Mouse (Mus musculus) bone marrow, adult 2 months (tissue): Measurements from ENCODE around the gene Rnf208. TPM values are rescaled to one million over a fixed set of nuclear protein-coding genes. Genes with fewer than 3 reads are reported as not detected.
A peak's percentile ranks its signal among the peaks of the same experiment; 100 is the strongest.

Experiments used
- H3K27ac ChIP-seq: fragments of 200-500 bp; 2 replicates; pipeline ENCODE4 v1.5.1; 2012; ENCODE audit warnings: low read depth, mild to moderate bottlenecking, control low read depth, inconsistent platforms, low read length; ENCODE audit not compliant: control insufficient read depth, poor library complexity, insufficient read depth
- H3K4me1 ChIP-seq: fragments of 200-500 bp; 2 replicates; pipeline ENCODE4 v1.6.1; 2011; ENCODE audit warnings: low read length; ENCODE audit not compliant: control insufficient read depth, insufficient read depth
- H3K4me3 ChIP-seq: fragments of 200-500 bp; replicated peaks from 2 replicates; pipeline ENCODE3; 2011; ENCODE audit warnings: mild to moderate bottlenecking, low read depth, low read length, control low read depth; ENCODE audit not compliant: control insufficient read depth
- CTCF ChIP-seq: fragments of 200-500 bp; IDR thresholded peaks from 2 replicates; pipeline ENCODE4 v1.5.1; 2011; ENCODE audit warnings: low read length, control low read depth; ENCODE audit not compliant: control insufficient read depth, insufficient read depth
- POLR2A ChIP-seq: fragments of 200-500 bp; IDR thresholded peaks from 2 replicates; pipeline ENCODE4 v1.6.1; 2011; ENCODE audit warnings: low read depth, mild to moderate bottlenecking, control low read depth, low read length, borderline replicate concordance; ENCODE audit not compliant: control insufficient read depth
- WGBS: fragments of 180-500 bp; shearing (Covaris S2); methylation state at CpG from one replicate; pipeline ENCODE4 v1.1.7; 2018; 5-methylcytosine and 5-hydroxymethylcytosine counted together
- polyA plus RNA-seq: library from polyadenylated mRNA; stranded (reverse); fragments of >200 nt; gene quantifications from 2 replicates; pipeline ENCODE4 v1.2.4, GENCODE M21; 2011; ENCODE audit warnings: low replicate concordance; ENCODE audit not compliant: missing spikeins, insufficient read depth, insufficient read length

The Rnf208 gene
- polyA plus RNA-seq, 1 experiment = 3.1 TPM

DNA sequence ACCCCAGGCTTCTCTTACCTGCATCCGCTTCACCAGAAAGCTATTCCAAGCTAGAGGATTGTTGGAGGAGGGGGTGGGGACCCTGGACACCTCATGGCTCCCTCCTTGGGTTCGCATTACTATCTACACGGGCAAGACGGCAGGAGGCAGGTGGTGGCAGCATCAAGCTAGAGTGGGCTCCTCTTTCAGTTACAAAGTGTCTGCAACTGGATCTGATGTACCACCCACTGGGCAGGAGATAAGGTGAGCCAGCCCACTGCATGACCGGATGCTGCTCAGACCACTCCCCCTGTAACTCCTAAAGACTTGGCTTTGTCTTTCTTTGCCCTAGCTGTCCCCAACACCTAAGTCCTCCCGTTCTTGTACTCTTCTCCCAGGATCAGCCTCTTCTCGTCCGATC, 5.4 kb upstream of the Rnf208 start, which contains the start of gene Rnf224:
Rnf224 (minus strand) TSS at position 174 of the 400 bp plus-strand sequence.
- WGBS = 77% methylated on average over 8 of the region's 8 CpGs
- TF ChIP-seq CTCF (no peak), POLR2A (no peak)
- Histone ChIP-seq H3K4me1 (peaks cover 2% of the 10 kb centered on the region), H3K4me3 (no peak within 1 kb of the TSS), H3K27ac (no peak within 1 kb of the TSS)

DNA sequence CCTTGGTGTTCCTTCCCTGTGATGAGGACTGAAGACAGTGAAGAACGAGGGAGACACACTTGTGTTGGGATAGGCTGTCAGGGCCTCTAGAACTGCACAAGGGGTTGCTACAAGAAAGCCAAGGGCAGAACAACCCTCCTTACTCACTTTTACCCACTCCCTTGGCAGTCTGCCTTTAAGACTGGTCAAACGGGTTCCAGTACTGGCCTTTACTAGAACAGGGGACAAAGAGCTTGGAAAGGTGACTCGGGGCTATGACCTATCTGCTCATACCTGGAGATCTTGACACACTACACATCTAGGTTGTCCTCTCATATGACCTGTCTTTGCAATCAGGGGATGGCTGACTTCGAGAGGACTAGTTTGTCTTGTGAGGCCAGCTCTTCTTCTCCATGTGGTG, 4.5 kb upstream of the Rnf208 start:
- WGBS = 67% methylated on average over 4 of the region's 4 CpGs
- TF ChIP-seq POLR2A (no peak), CTCF (no peak)
- Histone ChIP-seq H3K4me1 (peaks cover 2% of the 10 kb centered on the region), H3K27ac (no peak overlapping the region), H3K4me3 (no peak overlapping the region)

DNA sequence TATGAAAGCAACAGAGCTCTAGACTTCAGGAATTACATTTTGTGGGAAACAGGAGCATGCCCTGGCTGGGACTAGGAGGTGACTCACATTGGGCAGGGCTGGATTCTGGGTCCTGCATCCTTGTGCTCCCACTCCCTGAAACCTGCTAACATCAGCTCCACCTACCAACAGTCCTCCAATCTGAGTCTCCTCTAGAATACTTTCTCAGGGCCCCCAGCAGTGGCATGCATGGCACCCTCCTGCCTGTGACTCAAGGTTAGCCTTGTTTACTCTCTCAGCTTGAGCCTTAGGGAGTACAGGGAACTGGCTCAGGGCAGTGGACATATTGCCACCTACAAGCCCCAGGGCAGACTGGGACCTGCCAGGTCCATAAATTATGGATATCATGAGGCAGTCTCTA, 3.9 kb upstream of the Rnf208 start:
- Histone ChIP-seq H3K27ac (no peak overlapping the region), H3K4me3 (no peak overlapping the region), H3K4me1 (peaks cover 2% of the 10 kb centered on the region)
- TF ChIP-seq CTCF (no peak), POLR2A (no peak)

- TF ChIP-seq POLR2A (no peak), CTCF (no peak)
- Histone ChIP-seq H3K27ac (no peak overlapping the region), H3K4me1 (peaks cover 2% of the 10 kb centered on the region), H3K4me3 (no peak overlapping the region)
- 83% methylated on average over 3 of the region's 3 CpGs for WGBS
These were observed 2.3 kb upstream of the Rnf208 start for GRCm38 (mm10) chr2:25239766-25240165.

GRCm38 (mm10) chr2:25240310-25240709, 1.7 kb upstream of the Rnf208 start:
- H3K27ac ChIP-seq = no peak overlapping the region
- H3K4me3 ChIP-seq = no peak overlapping the region
- 57% methylated on average over 8 of the region's 8 CpGs for WGBS
- TF ChIP-seq POLR2A = no peak
- TF ChIP-seq CTCF = no peak
- peaks cover 2% of the 10 kb centered on the region for H3K4me1 ChIP-seq

DNA sequence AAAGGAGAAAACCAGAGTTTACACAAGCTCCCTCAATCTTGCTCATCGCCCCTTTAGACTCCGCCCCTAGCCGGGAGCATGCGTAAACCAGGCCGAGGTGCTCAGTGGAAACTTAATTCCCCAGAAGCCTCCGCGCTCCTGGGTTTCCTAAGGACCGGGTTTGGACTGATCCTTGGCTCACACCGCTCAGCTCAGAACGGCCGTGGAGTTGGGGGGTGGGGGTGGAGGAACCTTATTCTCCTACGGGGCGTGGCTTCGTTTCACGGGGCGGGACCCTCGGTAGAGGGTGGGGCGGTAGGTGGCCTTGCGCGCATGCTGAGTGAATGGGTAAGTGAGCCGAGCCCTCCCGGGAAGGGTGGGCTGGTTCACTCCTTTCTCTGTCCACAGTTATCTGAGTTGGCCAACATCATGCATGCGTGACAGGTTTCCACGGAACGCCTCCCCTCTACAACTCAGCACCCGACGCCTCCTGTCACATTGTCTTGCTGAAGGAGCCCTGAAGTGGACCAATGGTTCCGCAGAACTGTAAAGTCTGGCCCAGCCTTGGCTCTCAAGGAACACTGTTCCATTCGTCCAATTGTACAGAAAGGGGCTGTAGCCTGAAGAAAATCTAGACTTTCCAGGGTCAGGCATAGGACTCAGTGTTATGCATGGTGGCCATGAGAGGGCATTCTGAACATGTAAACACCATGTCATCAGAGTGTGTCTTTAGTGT, 1.2 kb upstream of the Rnf208 start:
- H3K27ac ChIP-seq = no peak overlapping the region; the same call in 1 of the 2 replicates
- 2% methylated on average over 29 of the region's 29 CpGs for WGBS
- no peak for TF ChIP-seq POLR2A
- no peak for TF ChIP-seq CTCF

GRCm38 (mm10) chr2:25241438-25241775, 648 bp upstream of the Rnf208 start:
- 23% methylated on average over 6 of the region's 6 CpGs for WGBS

More for the DNA sequence above, 1.2 kb upstream of the Rnf208 start:
- Histone ChIP-seq H3K4me1 (peaks cover 2% of the 10 kb centered on the region), H3K4me3 (peak overlapping the region; percentile 51)

DNA sequence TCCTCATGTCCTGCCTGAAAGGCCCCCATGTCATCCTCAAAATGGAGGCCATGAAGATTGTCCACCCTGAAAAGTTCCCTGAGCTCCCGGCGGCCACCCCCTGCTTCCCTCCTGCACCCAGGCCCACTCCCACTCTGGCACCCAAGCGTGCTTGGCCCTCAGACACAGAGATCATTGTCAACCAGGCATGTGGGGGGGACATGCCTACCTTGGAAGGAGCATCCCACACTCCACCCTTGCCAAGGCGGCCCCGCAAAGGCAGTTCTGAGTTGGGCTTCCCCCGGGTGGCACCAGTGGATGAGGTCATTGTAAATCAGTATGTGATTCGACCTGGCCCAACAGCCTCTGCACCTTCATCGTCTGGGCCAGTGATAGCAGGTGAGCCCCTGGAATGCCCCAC, 1.3 kb downstream of the Rnf208 start:
- WGBS = 81% methylated on average over 8 of the region's 8 CpGs
- H3K27ac ChIP-seq = no peak overlapping the region
- TF ChIP-seq CTCF (no peak), POLR2A (no peak)
- no peak overlapping the region for H3K4me3 ChIP-seq
- H3K4me1 ChIP-seq = peaks cover 2% of the 10 kb centered on the region

More at GRCm38 (mm10) chr2:25241438-25241775, 648 bp upstream of the Rnf208 start:
- TF ChIP-seq CTCF = no peak
- no peak for TF ChIP-seq POLR2A
- no peak overlapping the region for H3K4me3 ChIP-seq
- peaks cover 2% of the 10 kb centered on the region for H3K4me1 ChIP-seq
- no peak overlapping the region for H3K27ac ChIP-seq
